34 mouse cellular contexts compared by ENCODE assay signal in genomic region chr17:25294111-25294510, GRCm38 (mm10). TPM values are rescaled to one million over a fixed set of nuclear protein-coding genes. Genes with fewer than 3 reads are reported as not detected.
A peak's percentile ranks its signal among the peaks of the same experiment; 100 is the strongest.
DNase-seq lines count a peak whose midpoint lies in the region; ATAC-seq and TF ChIP-seq lines count a peak whose summit lies in the region.
"Had no signal": no experiment of that assay in that cellular context is flagged by ENCODE, and none has a peak within 500 bp of the region (broad histone marks: within the 10 kb centered on the region; RNA-seq: fewer than 3 reads in every experiment).

No protein-coding gene starts in this region.

- H3K36me3 ChIP-seq in embryonic facial prominence, embryonic 14.5 days (ENCODE audit: control insufficient read depth, insufficient read depth, low read length): no peaks in the 10 kb centered on the region
- no peaks in the 10 kb centered on the region for H3K36me3 ChIP-seq in embryonic facial prominence, embryonic 10.5 days (replicated peaks)
- no peaks in the 10 kb centered on the region for H3K36me3 ChIP-seq in limb, embryonic 14.5 days (ENCODE audit: control insufficient read depth, insufficient read depth, low read length)
- H3K36me3 ChIP-seq in limb, embryonic 10.5 days: no peaks in the 10 kb centered on the region
- H3K36me3 ChIP-seq: embryonic facial prominence, embryonic 15.5 days; heart, embryonic 10.5 days; heart, embryonic 13.5 days had no signal

- H3K27ac ChIP-seq in embryonic facial prominence, embryonic 14.5 days (replicated peaks; ENCODE audit: low read depth, low read length): no peak overlapping the region
- no peak overlapping the region for H3K27ac ChIP-seq in embryonic facial prominence, embryonic 10.5 days (replicated peaks)
- H3K27ac ChIP-seq in limb, embryonic 14.5 days (replicated peaks; ENCODE audit: low read depth, low read length): no peak overlapping the region
- no peak overlapping the region for H3K27ac ChIP-seq in limb, embryonic 10.5 days
- H3K27ac ChIP-seq: embryonic facial prominence, embryonic 15.5 days; heart, adult 2 months; heart, embryonic 10.5 days; heart, embryonic 13.5 days; hindbrain, embryonic 14.5 days; hindbrain, postnatal 0 days had no signal

- no peak overlapping the region for H3K4me3 ChIP-seq in embryonic facial prominence, embryonic 14.5 days (ENCODE audit: low read depth, low read length)
- H3K4me3 ChIP-seq in embryonic facial prominence, embryonic 10.5 days: no peak overlapping the region
- no peak overlapping the region for H3K4me3 ChIP-seq in limb, embryonic 14.5 days (replicated peaks; ENCODE audit: low read length)
- no peak overlapping the region for H3K4me3 ChIP-seq in limb, embryonic 10.5 days
- H3K4me3 ChIP-seq: embryonic facial prominence, embryonic 15.5 days; heart, adult 2 months; heart, embryonic 10.5 days; heart, embryonic 13.5 days had no signal

- H3K9ac ChIP-seq in embryonic facial prominence, embryonic 14.5 days (ENCODE audit: low read depth, low read length): no peak overlapping the region
- H3K9ac ChIP-seq in limb, embryonic 14.5 days (ENCODE audit: low read depth, low read length, severe bottlenecking): no peak overlapping the region
- H3K9ac ChIP-seq: embryonic facial prominence, embryonic 15.5 days; forebrain, postnatal 0 days; heart, embryonic 13.5 days; hindbrain, embryonic 14.5 days had no signal

- H3K4me2 ChIP-seq in embryonic facial prominence, embryonic 14.5 days (ENCODE audit: low read depth, low read length): no peak overlapping the region
- no peak overlapping the region for H3K4me2 ChIP-seq in limb, embryonic 14.5 days (replicated peaks; ENCODE audit: low read depth, low read length, severe bottlenecking)
- H3K4me2 ChIP-seq: embryonic facial prominence, embryonic 15.5 days; heart, embryonic 13.5 days; hindbrain, embryonic 14.5 days had no signal

- no peaks in the 10 kb centered on the region for H3K27me3 ChIP-seq in embryonic facial prominence, embryonic 14.5 days (replicated peaks; ENCODE audit: control insufficient read depth, insufficient read depth, low read length)
- H3K27me3 ChIP-seq in embryonic facial prominence, embryonic 10.5 days (replicated peaks; ENCODE audit: low read depth, poor library complexity, severe bottlenecking): no peaks in the 10 kb centered on the region
- H3K27me3 ChIP-seq in limb, embryonic 14.5 days (ENCODE audit: control insufficient read depth, insufficient read depth, low read length): no peaks in the 10 kb centered on the region
- no peaks in the 10 kb centered on the region for H3K27me3 ChIP-seq in limb, embryonic 10.5 days (ENCODE audit: low read depth, poor library complexity, severe bottlenecking)

- 0 out of 2 replicates have a peak, but pooled peaks have one; percentile 57 for ATAC-seq in embryonic facial prominence, embryonic 14.5 days (ENCODE audit: low read depth)
- ATAC-seq in limb, embryonic 14.5 days (ENCODE audit: low FRiP score, low read depth): peak; percentile 71; the same call in 1 of the 2 replicates
- ATAC-seq: activated CD4-positive, CD25-positive, alpha-beta regulatory T cell, adult 4 months; forebrain, embryonic 14.5 days; forebrain, postnatal 0 days; hindbrain, postnatal 0 days; inflammation-experienced regulatory T-cells, adult 6 months; intestine, embryonic 16.5 days had no signal

- peak; percentile 54 for DNase-seq in embryonic facial prominence, embryonic 14.5 days (ENCODE audit: low spot score)
- DNase-seq in embryonic facial prominence, embryonic 10.5 days (ENCODE audit: low spot score): no peak
- peak; percentile 18 for DNase-seq in limb, embryonic 14.5 days (ENCODE audit: low spot score)
- no peak for DNase-seq in limb, embryonic 10.5 days (ENCODE audit: low spot score)
- peak; percentile 52 for DNase-seq in skeletal muscle tissue, adult 2 months (ENCODE audit: low read depth, low spot score)
- no peak for DNase-seq in ovary, postnatal 14 days (ENCODE audit: low spot score)
- DNase-seq: adrenal gland, adult 8-10 months; adrenal gland, postnatal 25 days; cerebellum, adult 11-12 months; cerebellum, adult 8-10 months; cerebellum, postnatal 10 days; cerebellum, postnatal 36 days; embryo, embryonic 11 days; forebrain, postnatal 0 days; gastrocnemius, postnatal 14 days; heart, adult 2 months; heart, postnatal 14 days; heart, postnatal 4 days had no signal

- no peak for TF ChIP-seq POLR2A in limb, embryonic 14.5 days (IDR thresholded peaks at IDR 0.05; ENCODE audit: borderline replicate concordance, extremely low read depth, insufficient read depth, insufficient read length)

- no peaks in the 10 kb centered on the region for H3K9me3 ChIP-seq in embryonic facial prominence, embryonic 14.5 days (ENCODE audit: control insufficient read depth, low read length)
- H3K9me3 ChIP-seq in embryonic facial prominence, embryonic 10.5 days: no peaks in the 10 kb centered on the region
- H3K9me3 ChIP-seq in limb, embryonic 14.5 days (ENCODE audit: control insufficient read depth, low read length): no peaks in the 10 kb centered on the region
- H3K9me3 ChIP-seq in limb, embryonic 10.5 days (replicated peaks): no peaks in the 10 kb centered on the region
- H3K9me3 ChIP-seq: embryonic facial prominence, embryonic 15.5 days; heart, embryonic 10.5 days; heart, embryonic 13.5 days had no signal

- H3K4me1 ChIP-seq in embryonic facial prominence, embryonic 14.5 days (ENCODE audit: control insufficient read depth, insufficient read depth, low read length): no peaks in the 10 kb centered on the region
- 0 out of 2 replicates have a peak, but pooled peaks cover 6% of the 10 kb centered on the region for H3K4me1 ChIP-seq in embryonic facial prominence, embryonic 10.5 days
- no peaks in the 10 kb centered on the region for H3K4me1 ChIP-seq in limb, embryonic 14.5 days (ENCODE audit: control insufficient read depth, insufficient read depth, low read length)
- 0 out of 2 replicates have a peak, but pooled peaks cover 6% of the 10 kb centered on the region for H3K4me1 ChIP-seq in limb, embryonic 10.5 days
- H3K4me1 ChIP-seq: embryonic facial prominence, embryonic 15.5 days; heart, embryonic 13.5 days had no signal

- WGBS in embryonic facial prominence, embryonic 14.5 days: 67% methylated on average over 1 of the region's 1 CpGs
- WGBS in embryonic facial prominence, embryonic 10.5 days: 52% methylated on average over 1 of the region's 1 CpGs
- 35% methylated on average over 1 of the region's 1 CpGs for WGBS in limb, embryonic 14.5 days
- 57% methylated on average over 1 of the region's 1 CpGs for WGBS in limb, embryonic 10.5 days

RNA-seq across cellular contexts. Expression of gene Prss34, which starts 4.1 kb away (rescaled TPM):
- 3.1 and 4.4 TPM in 2 replicates for polyA plus RNA-seq in embryonic facial prominence, embryonic 14.5 days (2014; fragmentation: Nextera tagmentation; extraction: Ambion mirVana)
- not detected in 2 replicates for polyA plus RNA-seq in embryonic facial prominence, embryonic 10.5 days (2016; fragmentation: Nextera tagmentation; extraction: Ambion mirVana)
- 6.0 and 8.5 TPM in 2 replicates for polyA plus RNA-seq in limb, embryonic 14.5 days (2012; rRNA removed)
- polyA plus RNA-seq in limb, embryonic 14.5 days (2014; fragmentation: Nextera tagmentation; extraction: Ambion mirVana): 6.7 and 10.6 TPM in 2 replicates
- not detected in 2 replicates for polyA plus RNA-seq in limb, embryonic 10.5 days (2016; fragmentation: Nextera tagmentation; extraction: Ambion mirVana)
- polyA plus RNA-seq: activated CD4-positive, CD25-positive, alpha-beta regulatory T cell, adult 4 months; cortical plate, adult 2 months; embryonic facial prominence, embryonic 11.5 days; forebrain, embryonic 11.5 days; forebrain, embryonic 14.5 days; forebrain, postnatal 0 days; frontal cortex, adult 2 months; heart, embryonic 10.5 days; hindbrain, embryonic 11.5 days; hindbrain, embryonic 14.5 days; hindbrain, postnatal 0 days; inflammation-experienced regulatory T-cells, adult 6 months had no signal

RNA-seq across cellular contexts. Expression of gene Prss28, which starts 14.3 kb away (rescaled TPM):
- not detected in 2 replicates for polyA plus RNA-seq in embryonic facial prominence, embryonic 14.5 days (2014; fragmentation: Nextera tagmentation; extraction: Ambion mirVana)
- not detected in 2 replicates for polyA plus RNA-seq in embryonic facial prominence, embryonic 10.5 days (2016; fragmentation: Nextera tagmentation; extraction: Ambion mirVana)
- 0.13 TPM in 1 of 2 replicates, not detected in the other for polyA plus RNA-seq in limb, embryonic 14.5 days (2012; rRNA removed)
- not detected in 2 replicates for polyA plus RNA-seq in limb, embryonic 14.5 days (2014; fragmentation: Nextera tagmentation; extraction: Ambion mirVana)
- polyA plus RNA-seq in limb, embryonic 10.5 days (2016; fragmentation: Nextera tagmentation; extraction: Ambion mirVana): not detected in 2 replicates
- polyA plus RNA-seq: activated CD4-positive, CD25-positive, alpha-beta regulatory T cell, adult 4 months; brain, embryonic 14.5 days; cortical plate, adult 2 months; embryonic facial prominence, embryonic 11.5 days; embryonic facial prominence, embryonic 15.5 days; forebrain, embryonic 11.5 days; forebrain, embryonic 14.5 days; forebrain, postnatal 0 days; frontal cortex, adult 2 months; heart, adult 2 months; heart, embryonic 10.5 days; heart, embryonic 13.5 days; heart, embryonic 16.5 days; hindbrain, embryonic 11.5 days; hindbrain, embryonic 14.5 days; hindbrain, postnatal 0 days; inflammation-experienced regulatory T-cells, adult 6 months; intestine, embryonic 16.5 days had no signal

RNA-seq across cellular contexts. Expression of gene Ube2i, which starts 19.7 kb away (rescaled TPM):
- polyA plus RNA-seq in embryonic facial prominence, embryonic 14.5 days (2014; fragmentation: Nextera tagmentation; extraction: Ambion mirVana): 482 and 517 TPM in 2 replicates
- 952 and 961 TPM in 2 replicates for polyA plus RNA-seq in embryonic facial prominence, embryonic 10.5 days (2016; fragmentation: Nextera tagmentation; extraction: Ambion mirVana)
- 434 and 540 TPM in 2 replicates for polyA plus RNA-seq in limb, embryonic 14.5 days (2012; rRNA removed)
- 533 and 582 TPM in 2 replicates for polyA plus RNA-seq in limb, embryonic 14.5 days (2014; fragmentation: Nextera tagmentation; extraction: Ambion mirVana)
- polyA plus RNA-seq in limb, embryonic 10.5 days (2016; fragmentation: Nextera tagmentation; extraction: Ambion mirVana): 974 and 998 TPM in 2 replicates

RNA-seq across cellular contexts. Expression of gene Prss29, which starts 24.3 kb away (rescaled TPM):
- not detected in 2 replicates for polyA plus RNA-seq in embryonic facial prominence, embryonic 14.5 days (2014; fragmentation: Nextera tagmentation; extraction: Ambion mirVana)
- polyA plus RNA-seq in embryonic facial prominence, embryonic 10.5 days (2016; fragmentation: Nextera tagmentation; extraction: Ambion mirVana): not detected in 2 replicates
- not detected in 2 replicates for polyA plus RNA-seq in limb, embryonic 14.5 days (2012; rRNA removed)
- polyA plus RNA-seq in limb, embryonic 14.5 days (2014; fragmentation: Nextera tagmentation; extraction: Ambion mirVana): not detected in 2 replicates
- polyA plus RNA-seq in limb, embryonic 10.5 days (2016; fragmentation: Nextera tagmentation; extraction: Ambion mirVana): not detected in 2 replicates
- polyA plus RNA-seq: activated CD4-positive, CD25-positive, alpha-beta regulatory T cell, adult 4 months; brain, embryonic 14.5 days; cortical plate, adult 2 months; embryonic facial prominence, embryonic 11.5 days; embryonic facial prominence, embryonic 15.5 days; forebrain, embryonic 11.5 days; forebrain, embryonic 14.5 days; forebrain, postnatal 0 days; frontal cortex, adult 2 months; heart, adult 2 months; heart, embryonic 10.5 days; heart, embryonic 13.5 days; heart, embryonic 16.5 days; hindbrain, embryonic 11.5 days; hindbrain, embryonic 14.5 days; hindbrain, postnatal 0 days; inflammation-experienced regulatory T-cells, adult 6 months; intestine, embryonic 16.5 days had no signal

RNA-seq across cellular contexts. Expression of gene Baiap3, which starts 37.9 kb away (rescaled TPM):
- 0.42 and 1.1 TPM in 2 replicates for polyA plus RNA-seq in embryonic facial prominence, embryonic 14.5 days (2014; fragmentation: Nextera tagmentation; extraction: Ambion mirVana)
- polyA plus RNA-seq in embryonic facial prominence, embryonic 10.5 days (2016; fragmentation: Nextera tagmentation; extraction: Ambion mirVana): 0.67 and 0.94 TPM in 2 replicates
- 1.5 and 1.9 TPM in 2 replicates for polyA plus RNA-seq in limb, embryonic 14.5 days (2012; rRNA removed)
- 0.89 and 1.5 TPM in 2 replicates for polyA plus RNA-seq in limb, embryonic 14.5 days (2014; fragmentation: Nextera tagmentation; extraction: Ambion mirVana)
- polyA plus RNA-seq in limb, embryonic 10.5 days (2016; fragmentation: Nextera tagmentation; extraction: Ambion mirVana): 0.49 and 0.93 TPM in 2 replicates

Comparison
In these comparisons a context has a peak if more than half of its experiments do, and no peak if none do; other contexts are left out.
1. DNase-seq: peak in embryonic facial prominence, embryonic 14.5 days (single experiment), limb, embryonic 14.5 days (single experiment) and skeletal muscle tissue, adult 2 months (single experiment); none in embryonic facial prominence, embryonic 10.5 days (single experiment), limb, embryonic 10.5 days (single experiment) and ovary, postnatal 14 days (single experiment).